Mouse (Mus musculus) frontal cortex, postnatal 25 days (tissue): ENCODE data around the gene Tmem106a.
"Not testable (repeated sequence)": the region's sequence is repeated elsewhere in the genome, so short reads cannot be mapped to it uniquely, and the experiment has no call there.

ENCODE experiments used
- DNase-seq, 2 experiments: peaks; one replicate each; pipeline ENCODE4 v3.0.0; 2022; ENCODE audit warnings: low spot score in 2 of 2

Gene Tmem106a

DNA sequence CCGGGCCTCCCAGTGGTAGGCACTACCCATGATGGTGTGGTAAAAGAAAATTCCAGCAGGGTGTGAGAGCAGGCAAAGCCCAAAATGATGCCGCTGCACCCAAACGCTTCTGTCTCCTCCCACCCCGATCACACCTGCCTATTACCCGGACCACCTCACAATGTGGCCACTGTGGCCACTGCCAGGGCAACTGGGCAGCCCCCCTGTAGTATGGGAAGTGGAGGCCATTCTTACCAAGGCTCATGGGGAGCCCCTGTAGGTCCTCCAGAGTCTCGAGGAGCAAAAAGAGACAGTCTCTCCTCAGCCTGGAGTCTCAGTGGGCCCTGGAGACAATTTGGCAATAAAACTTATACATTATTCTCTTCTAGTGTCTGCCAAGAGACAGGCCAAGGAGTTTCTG lies 17.1 kb downstream of the Tmem106a start, which contains the start of gene Gm11634:
TSS of gene Gm11634 (minus strand) at position 101 of the 400 bp plus-strand sequence.
- no peak for DNase-seq

DNA sequence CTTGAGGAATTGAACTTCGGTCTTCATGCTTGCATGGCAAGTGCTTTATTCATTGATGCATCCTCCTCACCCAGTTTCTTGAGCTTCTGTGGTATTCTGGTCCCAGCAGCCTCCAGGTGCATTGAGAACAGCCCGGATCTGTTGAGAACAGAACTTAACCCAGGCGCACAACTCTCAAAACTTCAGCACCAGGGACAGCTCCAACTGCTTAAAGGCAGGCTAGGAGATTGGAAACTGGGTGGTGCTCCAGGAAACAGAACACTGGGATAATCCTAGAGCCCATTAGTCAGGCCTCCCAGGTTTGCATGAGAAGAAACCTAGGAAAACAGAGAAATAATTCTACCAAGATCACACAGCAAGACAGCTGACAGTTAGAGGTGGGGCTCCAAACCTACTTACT lies 20.4 kb downstream of the Tmem106a start:
- no peak for DNase-seq

- no peak for DNase-seq
Measured at GRCm38 (mm10) chr11:101604116-101604515, 22.1 kb downstream of the Tmem106a start.

GRCm38 (mm10) chr11:101604531-101605453 lies 22.8 kb downstream of the Tmem106a start:
- not testable (repeated sequence) for DNase-seq

DNA sequence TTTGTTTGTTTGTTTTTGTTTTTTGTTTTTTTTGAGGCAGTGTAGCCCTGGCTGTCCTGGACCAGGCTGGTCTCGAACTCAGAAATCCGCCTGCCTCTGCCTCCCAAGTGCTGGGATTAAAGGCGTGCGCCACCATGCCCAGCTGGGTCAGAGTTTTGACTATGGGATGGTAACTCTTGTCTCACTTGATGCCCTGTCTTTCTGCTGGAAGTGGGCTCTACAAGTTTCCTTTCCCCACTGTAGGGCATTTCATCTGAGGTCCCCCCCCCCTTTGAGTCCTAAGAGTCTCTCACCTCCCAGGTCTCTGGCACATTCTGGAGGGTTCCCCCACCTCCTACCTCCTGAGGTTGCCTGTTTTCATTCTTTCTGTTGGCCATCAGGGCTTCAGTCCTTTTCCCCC lies 25.1 kb downstream of the Tmem106a start:
- not testable (repeated sequence) for DNase-seq

DNA sequence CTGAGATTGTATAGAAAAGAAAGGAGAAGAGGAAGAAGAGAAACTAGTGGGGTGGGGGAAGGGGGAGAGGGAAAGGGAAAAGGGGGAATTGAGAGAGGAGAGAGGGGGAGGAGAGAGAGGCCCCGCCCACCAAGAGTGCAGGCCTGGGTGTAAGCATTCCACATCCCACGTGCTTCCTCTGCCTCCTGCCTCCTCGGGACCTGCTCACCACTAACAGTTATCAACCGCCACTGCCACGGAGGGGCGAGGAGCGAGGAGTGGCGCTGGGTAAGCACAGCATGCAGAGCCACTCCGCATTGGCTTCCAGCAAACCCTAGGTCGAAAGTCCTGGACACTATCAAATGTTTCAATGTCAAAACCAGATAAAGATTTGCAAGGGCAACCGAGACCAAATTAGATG lies 28.4 kb downstream of the Tmem106a start:
- no peak for DNase-seq

DNA sequence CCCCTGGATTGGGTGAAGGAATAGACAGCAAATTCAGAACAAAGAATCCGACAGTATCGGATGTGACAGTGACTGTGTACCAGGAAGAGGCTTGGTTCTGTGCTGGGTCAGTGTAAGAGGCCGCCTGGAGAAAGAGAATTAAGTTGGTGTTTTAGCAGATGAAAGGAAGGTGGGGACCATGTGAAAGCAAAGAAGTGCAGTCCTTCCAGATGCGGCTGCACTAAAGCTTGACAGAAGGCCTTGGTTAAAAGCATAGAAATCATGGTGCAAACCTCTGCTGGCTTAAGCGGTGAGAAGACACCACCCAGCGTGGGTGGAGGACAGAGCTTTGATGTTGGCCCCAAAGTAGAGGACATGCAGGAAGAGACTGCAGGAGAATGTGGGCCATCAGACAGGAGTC lies 31.6 kb downstream of the Tmem106a start:
- no peak for DNase-seq

DNA sequence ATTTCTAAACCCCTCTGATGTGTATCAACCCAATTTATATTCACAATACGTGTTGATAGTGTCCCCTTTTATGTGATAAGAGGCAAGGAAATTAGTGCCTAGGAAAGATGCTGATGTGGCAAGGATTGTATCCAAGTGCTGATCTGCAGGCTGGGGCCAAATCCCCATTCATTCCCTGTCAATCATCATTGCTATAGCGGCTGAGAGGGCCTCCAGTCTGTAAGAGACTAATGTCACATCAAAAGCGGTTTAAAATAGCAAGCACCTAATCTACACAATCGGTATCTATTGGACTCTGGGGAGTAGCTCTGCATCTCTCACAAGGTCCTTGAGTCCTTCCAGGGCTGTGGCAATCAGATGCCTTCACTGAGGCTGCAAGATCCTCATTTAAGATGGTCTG lies 32.1 kb downstream of the Tmem106a start:
- DNase-seq: no peak

DNA sequence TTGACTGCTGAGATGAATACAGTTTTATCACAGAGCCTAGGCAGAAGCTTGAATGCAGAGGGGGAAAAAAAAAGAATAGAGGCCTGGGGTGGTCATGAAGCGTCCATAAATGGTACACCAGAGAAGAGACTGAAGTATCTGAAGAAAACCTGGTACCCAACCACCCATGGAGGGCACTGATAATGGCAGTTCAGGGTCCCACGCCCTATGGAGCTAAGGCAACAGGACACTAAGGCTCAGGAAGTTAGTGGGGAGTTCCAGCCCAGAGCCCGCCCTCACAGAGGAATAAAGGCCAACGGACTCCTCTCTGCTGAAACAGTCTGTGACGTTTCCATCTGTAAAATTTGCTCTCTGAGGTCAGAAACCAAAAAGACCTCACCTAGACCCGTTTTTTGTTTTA lies 33.3 kb downstream of the Tmem106a start:
- no peak for DNase-seq

GRCm38 (mm10) chr11:101616104-101616503 lies 34.1 kb downstream of the Tmem106a start:
- DNase-seq: no peak

DNA sequence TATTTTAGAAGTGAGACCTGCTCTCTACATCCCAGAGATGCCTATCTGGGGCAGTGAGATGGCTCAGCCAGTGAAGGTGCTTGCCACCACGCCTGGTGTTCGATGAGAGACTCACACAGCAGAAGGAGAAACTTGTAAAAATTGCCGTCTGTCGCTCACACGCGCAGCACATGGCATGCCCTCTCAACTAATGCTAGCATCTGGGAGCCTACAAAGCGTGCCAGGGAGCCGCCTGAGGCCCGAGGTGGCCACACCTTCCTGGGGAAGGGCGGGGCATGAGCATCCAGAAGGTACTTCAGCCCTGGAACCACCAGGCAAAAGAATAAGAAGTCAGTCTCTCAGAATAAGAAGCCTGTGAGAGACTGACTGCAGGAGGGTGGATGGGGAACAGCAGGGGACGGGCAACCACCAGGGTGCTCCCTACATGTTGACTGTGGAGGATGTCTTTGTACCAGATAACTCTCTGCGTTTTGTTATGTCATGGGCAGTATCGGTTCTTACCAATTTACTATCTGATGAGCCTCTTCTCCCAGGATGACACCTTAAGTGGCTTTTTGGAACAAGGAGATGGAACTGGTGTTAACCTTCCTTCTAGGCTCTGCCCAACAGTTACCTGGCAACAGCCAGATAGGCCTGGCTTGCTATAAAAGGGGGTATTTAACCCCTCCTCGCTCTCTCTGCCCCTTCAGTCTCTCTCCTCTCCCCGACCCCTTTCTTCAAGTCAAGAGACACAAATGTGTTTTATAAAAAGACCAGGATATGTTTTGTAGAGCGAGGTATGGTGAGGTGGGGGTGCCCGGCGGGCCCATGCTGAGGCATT lies 35.1 kb downstream of the Tmem106a start:
- no peak for DNase-seq

GRCm38 (mm10) chr11:101617849-101618248 lies 35.8 kb downstream of the Tmem106a start:
- no peak for DNase-seq

DNA sequence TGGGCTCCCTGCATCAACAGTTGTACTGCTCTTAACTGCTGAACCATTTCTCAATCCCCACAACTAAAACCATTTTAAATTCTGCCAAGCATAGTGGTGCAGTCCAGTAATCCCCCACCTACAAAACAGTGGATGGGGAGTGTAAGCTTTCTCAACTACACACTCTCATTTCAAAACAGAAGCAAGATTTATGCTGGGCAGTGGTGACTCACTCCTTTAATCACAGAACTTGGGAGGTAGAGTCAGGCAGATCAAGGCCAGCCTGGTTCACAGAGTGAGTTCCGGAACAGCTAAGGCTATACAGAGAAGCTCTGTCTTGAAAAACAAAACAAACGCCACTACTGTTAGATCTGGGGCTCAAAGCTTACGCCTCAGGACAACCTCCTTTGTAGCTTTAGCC lies 36.6 kb downstream of the Tmem106a start:
- DNase-seq: no peak

GRCm38 (mm10) chr11:101620022-101620655 lies 38.1 kb downstream of the Tmem106a start:
- not testable (repeated sequence) for DNase-seq

GRCm38 (mm10) chr11:101626649-101626994 lies 44.6 kb downstream of the Tmem106a start:
- DNase-seq: no peak

- DNase-seq: peak; percentile 55 to 66
Measured at GRCm38 (mm10) chr11:101626995-101627856, 45.2 kb downstream of the Tmem106a start, which contains the start of gene Rdm1. Gene Rdm1, plus strand, starts transcription at chr11:101627195.

GRCm38 (mm10) chr11:101627857-101628559 lies 46.0 kb downstream of the Tmem106a start:
- peak; percentile 59 to 62 for DNase-seq

DNA sequence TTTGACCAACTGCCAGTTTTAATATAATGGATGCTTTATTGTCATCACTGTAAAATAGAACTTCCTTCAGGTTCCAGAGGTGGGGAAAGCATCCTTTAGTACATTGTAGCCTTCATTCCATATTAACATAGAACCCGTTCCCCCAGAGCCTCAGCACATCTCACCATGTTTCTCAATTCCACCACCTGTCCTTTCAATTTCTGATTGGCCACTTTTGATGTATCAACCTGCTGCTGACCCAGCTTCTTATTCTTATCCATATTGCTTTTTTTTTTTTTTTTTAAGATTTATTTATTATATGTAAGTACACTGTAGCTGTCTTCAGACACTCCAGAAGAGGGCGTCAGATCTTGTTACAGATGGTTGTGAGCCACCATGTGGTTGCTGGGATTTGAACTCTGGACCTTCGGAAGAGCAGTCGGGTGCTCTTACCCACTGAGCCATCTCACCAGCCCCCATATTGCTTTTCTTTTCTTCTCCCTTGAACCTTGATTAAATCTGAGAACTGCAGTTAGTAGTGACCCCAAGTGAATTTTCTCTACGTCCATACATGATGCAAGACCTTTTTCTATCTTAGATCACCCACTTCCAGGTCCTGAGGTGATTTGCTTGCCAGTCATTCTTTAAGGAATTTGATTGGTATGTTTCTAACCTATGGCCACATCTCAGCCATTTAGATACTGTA lies 46.8 kb downstream of the Tmem106a start:
- DNase-seq: not testable (repeated sequence)

DNA sequence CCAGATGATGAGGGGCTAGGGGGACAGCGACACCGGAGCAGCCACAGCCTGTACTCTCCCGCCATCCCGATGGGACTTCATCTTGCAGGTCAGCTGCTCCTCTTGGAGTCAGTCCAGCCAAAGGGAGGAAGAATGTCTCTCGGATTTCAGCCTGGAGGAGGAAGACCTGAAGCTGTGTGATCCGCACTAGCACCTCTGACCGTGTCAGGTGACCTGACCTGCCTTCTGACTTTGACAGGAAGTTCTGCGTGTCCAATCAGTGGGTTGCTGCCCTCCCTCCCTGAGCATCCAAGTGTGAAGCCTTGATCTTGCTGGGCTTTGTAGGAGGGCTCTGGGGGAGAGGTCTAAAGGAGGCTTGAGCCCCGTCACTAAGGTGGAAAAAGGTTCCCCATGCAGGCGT lies 53.6 kb downstream of the Tmem106a start:
- no peak for DNase-seq

- no peak for DNase-seq
Measured at GRCm38 (mm10) chr11:101639761-101640160, 57.7 kb downstream of the Tmem106a start.
